Mouse (Mus musculus) ES-Bruce4 (cell line): ENCODE data around the gene Rsl1. TPM values are rescaled to one million over a fixed set of nuclear protein-coding genes. Genes with fewer than 3 reads are reported as not detected.
"Not testable (repeated sequence)": the region's sequence is repeated elsewhere in the genome, so short reads cannot be mapped to it uniquely, and the experiment has no call there.

Source experiments
- H3K27ac ChIP-seq: 2 replicates; pipeline ENCODE4 v1.5.1; 2012; ENCODE audit warnings: low read length, inconsistent platforms; ENCODE audit not compliant: insufficient read depth
- H3K27me3 ChIP-seq: 2 replicates; pipeline ENCODE4 v1.6.1; 2012; ENCODE audit warnings: mild to moderate bottlenecking, low read length, inconsistent platforms; ENCODE audit not compliant: control insufficient read depth, poor library complexity, insufficient read depth, severe bottlenecking
- H3K36me3 ChIP-seq: 2 replicates; pipeline ENCODE4 v1.6.1; 2012; ENCODE audit warnings: inconsistent platforms, mild to moderate bottlenecking, low read length, moderate library complexity; ENCODE audit not compliant: control insufficient read depth, poor library complexity, insufficient read depth, severe bottlenecking
- H3K4me1 ChIP-seq: one replicate; pipeline ENCODE4 v1.8.1; 2011; ENCODE audit warnings: low read length; ENCODE audit not compliant: control insufficient read depth, insufficient read depth
- H3K4me3 ChIP-seq: 2 replicates; pipeline ENCODE4 v1.5.1; 2011; ENCODE audit warnings: low read depth, mild to moderate bottlenecking, low read length
- H3K9ac ChIP-seq: 2 replicates; pipeline ENCODE4 v1.6.1; 2012; ENCODE audit warnings: low read depth, mild to moderate bottlenecking, inconsistent platforms; ENCODE audit not compliant: poor library complexity, severe bottlenecking
- H3K9me3 ChIP-seq: replicated peaks from 2 replicates; pipeline ENCODE4 v1.6.1; 2012; ENCODE audit warnings: mild to moderate bottlenecking, low read length, inconsistent platforms; ENCODE audit not compliant: control insufficient read depth, poor library complexity, insufficient read depth, severe bottlenecking
- CTCF ChIP-seq: IDR thresholded peaks from one replicate; pipeline ENCODE4 v1.8.1; 2011; ENCODE audit warnings: low read depth, low read length
- EP300 ChIP-seq: IDR thresholded peaks from 2 replicates; pipeline ENCODE4 v1.6.1; 2011; ENCODE audit warnings: low read depth, low read length; ENCODE audit not compliant: insufficient read depth
- POLR2A ChIP-seq: IDR thresholded peaks from one replicate; pipeline ENCODE4 v1.8.1; 2011; ENCODE audit warnings: low read length; ENCODE audit not compliant: insufficient read depth
- polyA plus RNA-seq: library from polyadenylated mRNA; stranded (reverse); fragments of >200 nt; gene quantifications from 2 replicates; pipeline ENCODE4 v1.2.4, GENCODE M21; 2011; ENCODE audit warnings: low read depth; ENCODE audit not compliant: missing spikeins, insufficient read depth, insufficient read length

The Rsl1 gene
- polyA plus RNA-seq = 7.3 and 8.5 TPM in 2 replicates

- H3K4me1 ChIP-seq, H3K27me3 ChIP-seq, H3K36me3 ChIP-seq, H3K27ac ChIP-seq, H3K9me3 ChIP-seq: not testable (repeated sequence)
- H3K9ac ChIP-seq = peak within 1 kb of the TSS; percentile 33
- H3K4me3 ChIP-seq = peak within 1 kb of the TSS; percentile 80
These were observed at the start of gene Rsl1 for GRCm38 (mm10) chr13:67172991-67173722. Rsl1 (plus strand) TSS chr13:67173182.

GRCm38 (mm10) chr13:67124460-67124859, 48.5 kb upstream of the Rsl1 start:
- Histone ChIP-seq H3K27ac (no peak overlapping the region), H3K9me3 (no peaks in the 10 kb centered on the region), H3K36me3 (no peaks in the 10 kb centered on the region), H3K4me3 (no peak overlapping the region), H3K9ac (no peak overlapping the region), H3K4me1 (no peaks in the 10 kb centered on the region), H3K27me3 (no peaks in the 10 kb centered on the region)
- TF ChIP-seq EP300 = no peak
- no peak for TF ChIP-seq CTCF
- no peak for TF ChIP-seq POLR2A

GRCm38 (mm10) chr13:67127507-67127906, 45.5 kb upstream of the Rsl1 start:
- not testable (repeated sequence) for H3K27ac ChIP-seq, H3K4me3 ChIP-seq

GRCm38 (mm10) chr13:67128038-67128721, 44.8 kb upstream of the Rsl1 start:
- Histone ChIP-seq H3K27me3 (no peaks in the 10 kb centered on the region), H3K9me3 (no peaks in the 10 kb centered on the region), H3K4me3 (peak overlapping the region; percentile 98), H3K27ac (no peak overlapping the region), H3K36me3 (no peaks in the 10 kb centered on the region), H3K9ac (0 out of 2 replicates have a peak overlapping the region, but pooled peaks have one; percentile 12), H3K4me1 (no peaks in the 10 kb centered on the region)
- TF ChIP-seq EP300 (no peak), POLR2A (peak; percentile 79)

More at GRCm38 (mm10) chr13:67127507-67127906, 45.5 kb upstream of the Rsl1 start:
- not testable (repeated sequence) for H3K36me3 ChIP-seq, H3K9me3 ChIP-seq, H3K9ac ChIP-seq, H3K27me3 ChIP-seq, H3K4me1 ChIP-seq

GRCm38 (mm10) chr13:67166122-67166521, 6.9 kb upstream of the Rsl1 start:
- H3K9ac ChIP-seq, H3K4me3 ChIP-seq, H3K27me3 ChIP-seq: not testable (repeated sequence)

GRCm38 (mm10) chr13:67173723-67174055, 707 bp downstream of the Rsl1 start:
- TF ChIP-seq POLR2A (no peak), EP300 (no peak), CTCF (no peak)
- H3K4me3 ChIP-seq = peak overlapping the region; percentile 80; the same call in 1 of the 2 replicates
- no peaks in the 10 kb centered on the region; the same call in 1 of the 2 replicates for H3K36me3 ChIP-seq
- H3K27me3 ChIP-seq = no peaks in the 10 kb centered on the region
- H3K4me1 ChIP-seq = no peaks in the 10 kb centered on the region
- no peaks in the 10 kb centered on the region for H3K9me3 ChIP-seq
- H3K27ac ChIP-seq = no peak overlapping the region
- H3K9ac ChIP-seq = peak overlapping the region; percentile 33

More at GRCm38 (mm10) chr13:67166122-67166521, 6.9 kb upstream of the Rsl1 start:
- H3K9me3 ChIP-seq, H3K4me1 ChIP-seq, H3K36me3 ChIP-seq, H3K27ac ChIP-seq: not testable (repeated sequence)
